Mouse (Mus musculus): ENCODE measurements around the gene Trir.

DNA sequence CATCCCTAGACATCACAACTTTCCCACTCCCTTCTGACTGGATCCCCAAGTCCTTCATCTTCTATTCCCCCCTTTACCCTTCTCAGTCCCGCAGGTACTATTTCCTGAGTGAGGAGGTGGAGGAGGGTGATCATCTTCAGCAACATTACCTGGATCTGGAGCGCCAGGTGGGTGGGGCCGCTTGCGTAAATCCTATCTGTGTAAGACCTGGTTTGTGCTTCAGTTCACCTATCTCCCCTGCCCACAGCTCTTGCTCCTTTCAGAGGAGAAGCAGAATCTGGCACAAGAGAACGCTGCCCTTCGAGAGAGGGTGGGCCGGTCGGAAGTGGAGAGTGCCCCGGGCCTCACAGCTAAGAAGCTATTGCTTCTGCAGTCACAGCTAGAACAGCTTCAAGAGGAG lies 32.2 kb upstream of the Trir start:
- TF ChIP-seq CTCF (IDR thresholded peaks at IDR 0.05; ENCODE audit: insufficient read depth, low read length) (no peak), POLR2A (IDR thresholded peaks at IDR 0.05; ENCODE audit: borderline replicate concordance, extremely low read depth, low read depth, low read length) (no peak)
